Mouse (Mus musculus): ENCODE measurements around the gene Adcy1. TPM values are rescaled to one million over a fixed set of nuclear protein-coding genes. Genes with fewer than 3 reads are reported as not detected.
A peak's percentile ranks its signal among the peaks of the same experiment; 100 is the strongest.

Adcy1 gene
- under 1 TPM; 0.34 to 0.77 (median 0.61) TPM for total RNA-seq (2022)

DNA sequence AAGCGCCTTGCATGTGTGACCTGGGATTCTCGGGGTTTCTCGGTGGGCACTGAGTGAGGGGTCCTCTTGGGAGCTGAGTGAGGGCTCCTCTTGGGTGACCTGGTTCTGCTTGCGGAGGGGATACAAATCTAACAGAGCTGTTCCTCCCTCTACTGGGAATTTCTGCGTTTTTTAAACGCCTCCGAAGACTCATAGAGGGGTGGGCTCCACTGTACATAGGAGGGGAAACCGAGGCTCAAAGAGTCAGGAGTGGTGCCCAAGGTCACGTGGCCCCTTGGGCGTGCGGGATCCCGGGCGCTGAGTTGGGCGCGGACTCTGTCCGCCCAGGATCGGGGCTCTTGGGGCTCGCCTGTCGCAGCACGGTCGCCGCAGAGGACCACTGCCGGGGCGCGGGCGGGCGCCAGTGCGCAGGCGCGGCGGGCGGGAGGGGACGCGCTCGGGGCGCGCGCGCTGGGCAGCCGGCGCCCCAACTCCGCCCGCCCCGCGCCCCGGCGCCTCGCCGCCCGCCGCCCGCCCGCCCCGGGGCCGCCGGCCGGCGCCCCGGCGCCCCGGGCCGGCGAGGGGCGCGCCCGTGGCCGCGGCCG is at the start of gene Adcy1:
Adcy1 (plus strand) TSS at position 489 of the 584 bp plus-strand sequence.
- no peak for DNase-seq (ENCODE audit: low spot score in 2 of 2)

DNA sequence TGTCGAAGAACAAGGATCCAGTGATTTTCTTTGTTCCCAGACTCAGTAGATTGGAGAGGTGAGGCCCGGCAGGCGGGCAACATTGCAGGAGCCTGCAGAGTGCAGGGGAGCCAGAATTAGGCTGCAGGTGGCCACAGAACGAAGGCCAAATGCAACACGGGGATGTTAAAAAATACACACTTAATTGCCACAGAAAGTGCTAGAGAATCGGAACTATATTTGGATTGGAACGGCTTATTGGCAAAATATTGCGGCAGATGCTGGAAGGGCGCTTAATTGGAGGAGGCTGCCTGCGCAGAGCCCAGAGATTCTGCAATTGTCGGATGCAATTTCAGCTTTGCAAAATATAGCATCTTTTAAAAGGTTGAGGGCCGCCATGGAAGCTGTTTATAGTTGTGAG is 46.4 kb upstream of the Adcy1 start:
- DNase-seq (ENCODE audit: low spot score in 2 of 2), result no peak

DNA sequence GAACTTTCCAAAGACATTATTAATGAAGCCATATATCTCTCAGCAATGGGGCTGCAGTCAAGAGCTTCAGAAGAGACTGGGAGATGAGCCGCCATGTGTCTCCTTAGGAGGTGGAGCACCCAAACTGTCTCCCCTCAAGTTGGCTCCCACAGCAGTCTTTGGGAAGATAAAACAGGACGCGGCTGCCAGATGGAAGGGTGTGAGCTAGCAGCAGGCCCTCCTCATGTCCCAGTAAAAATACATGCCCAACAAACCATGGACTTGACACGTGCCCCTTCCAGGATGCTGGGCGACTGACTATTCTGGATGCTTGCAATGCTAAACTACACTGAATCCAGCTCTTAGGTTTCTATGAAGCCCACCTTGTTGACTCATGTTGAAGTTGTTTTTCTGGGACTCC is 45.2 kb upstream of the Adcy1 start:
- no peak for DNase-seq (ENCODE audit: low spot score in 2 of 2)

DNA sequence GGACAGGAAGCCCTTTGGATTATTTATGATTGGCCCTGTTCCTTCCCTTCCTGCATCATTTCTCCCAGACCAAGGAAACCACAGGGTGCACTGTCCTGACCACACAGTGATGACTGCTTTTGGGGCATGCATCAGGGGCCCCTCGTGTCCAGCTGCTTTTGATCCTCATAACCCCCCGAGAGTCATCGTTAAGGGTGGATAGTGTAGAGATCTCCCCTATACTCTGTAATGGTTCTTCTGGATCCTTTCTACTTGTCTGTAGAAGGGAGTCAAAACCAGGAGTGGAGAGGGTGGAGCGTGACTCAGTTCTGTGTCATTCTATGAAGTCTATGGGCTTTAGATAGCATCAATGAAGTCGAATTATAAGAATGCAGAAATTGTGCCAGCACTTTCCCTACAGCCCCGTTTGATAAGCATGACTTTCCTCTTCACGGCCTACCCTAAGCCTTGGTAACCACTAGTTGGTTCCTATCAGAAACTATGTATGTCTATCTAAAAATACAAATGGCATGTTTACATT is 44.2 kb upstream of the Adcy1 start:
- DNase-seq (ENCODE audit: low spot score in 2 of 2), result no peak

DNA sequence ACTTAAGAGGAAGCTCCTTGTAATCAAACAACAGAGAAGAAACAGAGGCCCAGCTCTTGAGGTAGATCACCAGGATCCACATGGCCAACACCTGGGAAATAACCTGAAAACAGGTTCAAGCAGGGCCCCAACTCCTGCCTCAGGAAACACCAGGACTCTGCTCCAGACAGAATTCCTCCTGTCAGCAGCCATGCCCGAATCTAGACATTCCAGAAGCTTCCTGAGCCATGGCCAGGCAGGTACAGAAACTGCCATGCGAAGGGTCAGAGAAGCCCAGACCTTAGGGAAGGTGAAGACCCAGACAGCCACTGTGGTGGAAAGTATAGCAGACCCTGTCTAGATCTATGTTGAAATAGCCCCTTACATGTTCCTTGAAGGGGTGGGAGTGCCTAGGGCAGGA is 30.2 kb upstream of the Adcy1 start:
- no peak for DNase-seq (ENCODE audit: low spot score in 2 of 2)

DNA sequence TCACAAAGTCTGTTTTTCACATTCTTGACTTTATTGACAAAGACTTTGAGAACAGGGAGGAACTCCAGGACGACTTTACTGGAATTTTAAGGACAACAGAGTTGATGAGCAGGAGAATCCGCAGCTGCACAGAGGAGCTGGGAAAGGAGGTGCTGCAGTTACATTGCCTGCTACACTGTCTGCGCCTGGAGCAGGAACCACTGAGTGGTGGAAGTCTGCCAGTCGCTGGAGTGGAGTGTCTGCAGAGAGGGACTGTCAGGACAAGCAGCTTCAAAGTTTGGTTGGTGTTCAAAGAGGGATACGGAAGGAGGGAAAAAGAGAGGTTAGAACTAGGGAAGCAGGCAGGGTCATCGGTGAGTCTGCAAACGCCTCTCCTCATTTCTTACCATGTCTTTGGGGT is 23.6 kb upstream of the Adcy1 start:
- no peak for DNase-seq (ENCODE audit: low spot score in 2 of 2)

DNA sequence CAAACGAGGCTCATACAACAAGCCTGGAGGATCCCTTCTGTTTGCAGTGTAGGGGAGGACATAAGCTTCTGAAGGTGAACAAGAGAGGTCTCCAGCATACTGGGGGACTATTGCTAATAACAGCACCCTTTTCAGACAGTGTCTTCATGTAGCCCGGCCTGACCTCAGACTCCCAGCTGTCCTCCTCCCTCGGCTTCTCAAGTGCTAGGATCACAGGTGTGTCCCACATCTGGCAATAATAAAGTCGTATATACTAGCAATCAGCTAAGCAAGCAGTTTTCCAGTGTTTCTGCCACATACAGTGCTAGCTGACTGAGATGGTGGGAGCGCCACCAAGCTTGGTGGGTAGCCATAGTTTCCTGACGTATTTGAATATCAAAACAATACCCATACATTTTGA is 22.5 kb upstream of the Adcy1 start:
- DNase-seq (ENCODE audit: low spot score in 2 of 2), result no peak

DNA sequence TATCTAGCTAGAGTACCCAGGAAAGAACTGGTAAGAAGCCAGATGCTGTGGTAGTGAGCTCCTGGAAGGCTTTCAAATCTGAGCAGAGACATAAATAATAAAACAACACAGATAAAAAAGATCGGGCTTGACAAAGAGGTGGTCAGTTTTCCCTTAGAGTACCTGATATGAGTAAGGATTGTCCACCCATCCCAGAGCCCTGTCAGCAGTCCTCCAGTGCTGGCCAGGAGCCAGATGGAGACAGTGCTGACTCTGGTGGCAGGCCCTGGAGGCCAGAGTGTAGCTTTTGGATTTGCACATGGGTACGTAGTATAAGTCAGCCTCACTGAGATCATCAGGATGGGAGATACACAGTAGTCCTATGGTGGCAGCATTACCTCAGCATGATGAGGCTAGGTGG is 16.1 kb upstream of the Adcy1 start:
- DNase-seq (ENCODE audit: low spot score in 2 of 2), result no peak

DNA sequence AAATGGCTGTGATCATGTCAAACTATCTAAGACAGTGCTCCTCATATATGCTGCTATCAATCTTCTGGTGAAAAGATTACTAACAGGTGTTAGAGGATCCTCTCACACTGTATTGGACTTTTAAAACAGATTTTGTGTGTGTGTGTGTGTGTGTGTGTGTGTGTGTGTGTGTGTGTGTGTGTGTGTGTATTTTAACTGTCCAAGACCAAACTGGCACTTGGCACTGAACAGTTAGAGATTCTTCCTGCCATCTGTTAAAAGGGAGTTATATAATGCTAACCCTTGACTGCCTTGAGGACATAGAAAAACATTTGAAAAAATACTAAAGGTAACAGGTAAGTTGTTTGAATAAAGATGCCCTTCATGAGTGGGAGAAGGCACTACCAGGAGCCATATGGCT is 15.7 kb upstream of the Adcy1 start:
- DNase-seq (ENCODE audit: low spot score in 2 of 2), result no peak

DNA sequence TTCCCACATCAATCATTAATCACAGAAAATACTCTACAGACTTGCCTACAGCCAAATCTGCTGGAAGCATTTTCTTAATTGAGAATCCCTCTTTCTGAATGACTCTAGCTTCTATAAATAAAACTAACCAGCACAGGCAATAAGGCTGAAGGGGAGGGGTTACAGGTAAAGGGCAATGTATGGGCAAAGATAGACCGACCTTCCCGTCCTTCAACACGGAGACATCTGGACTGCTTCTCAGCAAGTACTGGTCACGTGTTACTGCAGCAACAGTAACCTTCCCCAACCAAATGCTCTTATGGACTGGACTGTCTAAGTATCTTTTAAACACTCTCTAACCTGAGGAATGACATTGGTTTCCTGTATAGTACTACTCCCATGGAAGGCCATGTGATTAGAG is 9.6 kb upstream of the Adcy1 start:
- DNase-seq (ENCODE audit: low spot score in 2 of 2), result no peak

DNA sequence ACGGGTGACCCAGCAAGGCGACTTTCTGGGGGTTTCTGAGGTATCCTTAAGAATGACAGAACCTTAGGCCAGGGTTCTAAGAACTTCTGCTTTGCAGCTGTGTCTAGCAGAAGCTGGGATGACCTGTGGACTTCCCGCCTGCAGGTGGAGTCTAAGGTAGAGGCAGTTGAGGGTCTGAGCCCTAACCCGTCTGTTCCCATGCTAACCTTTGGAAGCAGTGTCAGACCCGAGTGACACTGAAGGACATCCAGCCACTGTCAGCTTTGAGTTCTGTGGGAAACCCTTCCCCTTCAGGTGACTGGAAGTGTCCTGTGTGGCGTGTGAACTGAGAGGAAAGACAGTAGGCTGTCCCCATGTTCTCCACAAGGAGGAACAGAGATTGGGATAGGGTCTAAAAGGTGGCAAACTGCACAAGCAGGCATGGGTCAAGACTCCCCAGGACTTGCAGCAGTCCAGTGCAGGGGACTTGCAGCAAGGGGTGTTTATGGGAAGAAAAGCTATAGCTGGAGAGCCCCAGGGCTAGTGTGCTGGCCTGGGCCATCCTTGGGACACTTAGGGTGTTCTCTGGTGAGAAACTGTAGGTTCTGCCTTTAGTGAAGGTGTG is 8.5 kb upstream of the Adcy1 start:
- DNase-seq (ENCODE audit: low spot score in 2 of 2), result no peak

DNA sequence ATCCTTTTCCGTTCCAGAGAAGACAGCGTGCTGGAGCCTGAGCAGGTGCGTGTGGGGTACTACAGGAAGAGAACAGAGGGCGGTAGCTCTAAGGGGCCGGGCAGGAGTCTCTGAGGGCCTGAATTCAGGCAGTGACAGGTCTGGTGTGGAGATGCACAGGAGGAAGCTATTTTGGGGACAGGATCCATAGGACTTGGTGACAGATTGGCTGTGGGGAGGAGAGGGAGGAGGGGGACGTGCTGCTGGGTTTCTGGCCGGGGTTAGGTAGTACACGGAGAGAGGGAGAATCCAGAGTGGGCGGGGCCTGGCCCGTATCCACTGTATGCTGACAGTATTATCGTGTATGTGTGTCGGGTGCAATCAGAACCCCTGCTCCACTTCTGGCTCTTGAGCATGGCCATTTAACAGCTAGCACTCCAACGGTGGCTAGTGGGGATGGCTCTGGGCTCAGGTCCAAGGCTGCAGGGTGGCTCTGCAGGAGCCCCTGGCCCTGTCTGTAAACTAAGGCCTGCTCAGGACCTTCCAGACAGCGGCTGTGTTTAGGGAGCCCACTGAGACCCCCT is 7.8 kb upstream of the Adcy1 start:
- DNase-seq (ENCODE audit: low spot score in 2 of 2), result peak; percentile 11 to 27

DNA sequence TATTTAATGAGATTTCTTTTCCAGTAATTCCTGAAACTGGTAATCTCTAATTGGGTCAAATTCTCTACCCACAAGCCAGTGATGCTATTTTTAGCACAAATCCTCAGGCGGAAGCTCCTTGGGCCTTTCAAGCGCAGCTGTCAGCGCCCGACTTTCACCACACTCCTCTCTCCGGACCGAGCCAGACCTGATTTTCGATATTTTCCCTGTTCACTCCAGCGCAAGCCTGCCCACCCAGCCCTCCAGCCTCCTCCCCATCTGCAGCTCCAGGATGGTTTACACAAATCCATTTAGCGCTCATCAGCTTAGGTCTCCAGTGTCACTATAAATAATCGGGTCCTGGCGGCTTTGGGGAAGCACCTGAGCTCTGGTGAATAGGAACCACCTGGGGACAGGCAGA is 7.2 kb upstream of the Adcy1 start:
- DNase-seq (ENCODE audit: low spot score in 2 of 2), result no peak

DNA sequence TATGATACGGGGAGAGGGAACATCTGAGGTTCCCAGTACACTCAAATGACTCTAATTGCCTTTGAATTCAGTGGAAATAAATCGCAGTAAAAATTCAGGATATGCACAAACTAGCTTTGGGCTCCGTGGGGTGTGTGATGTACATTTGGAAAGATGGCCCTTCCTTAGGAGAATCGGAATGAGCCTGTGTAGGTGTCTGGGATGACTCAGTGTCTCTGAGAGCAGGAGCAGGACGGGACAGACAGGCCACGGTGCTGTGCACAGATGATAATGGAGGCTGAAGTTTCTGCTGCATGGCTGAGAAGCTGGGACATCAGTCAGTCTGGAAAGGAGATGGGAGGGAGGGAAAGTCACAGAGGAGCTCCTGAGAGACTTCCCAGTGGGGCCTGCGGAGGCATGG is 5.5 kb upstream of the Adcy1 start:
- DNase-seq (ENCODE audit: low spot score in 2 of 2), result no peak

DNA sequence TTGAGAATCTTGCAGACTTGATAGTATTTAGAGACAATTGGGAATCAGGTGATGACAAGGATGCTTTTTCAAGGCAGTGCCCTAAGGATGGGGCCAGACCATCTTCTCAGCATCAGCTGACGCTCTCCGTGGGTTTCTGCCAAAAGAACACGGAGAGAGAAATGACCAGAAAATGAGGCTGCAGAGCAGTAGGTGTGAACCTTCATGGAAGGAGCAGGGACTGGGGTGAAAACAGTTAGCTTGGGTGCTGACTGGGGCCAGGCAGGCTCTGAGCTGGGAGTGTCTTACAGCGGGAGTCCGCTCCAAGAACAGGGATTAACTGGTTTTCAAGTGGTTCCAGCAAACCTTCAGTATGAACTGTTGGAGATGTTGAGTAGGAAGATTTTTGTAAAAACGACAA is 1.3 kb upstream of the Adcy1 start:
- DNase-seq (ENCODE audit: low spot score in 2 of 2), result no peak

DNA sequence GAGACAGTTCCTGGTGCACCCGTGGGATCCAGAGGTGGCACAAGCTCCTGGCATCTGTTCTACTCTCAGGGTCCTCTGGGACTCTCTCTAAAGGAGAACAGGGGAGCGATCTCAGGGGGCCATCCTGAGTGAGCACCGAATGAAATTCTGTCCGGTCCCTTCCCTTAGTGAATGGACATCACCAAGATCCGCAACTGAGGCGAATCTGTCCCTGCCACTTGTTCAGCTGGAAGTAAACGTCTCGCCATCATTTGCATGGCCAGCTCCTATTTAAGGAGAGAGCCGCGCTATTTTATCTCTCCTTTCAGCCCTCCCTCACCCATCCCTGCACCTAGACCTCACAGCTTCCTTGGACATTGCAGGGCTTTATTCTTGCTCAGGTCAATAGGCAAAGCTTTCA is 723 bp upstream of the Adcy1 start:
- no peak for DNase-seq (ENCODE audit: low spot score in 2 of 2)

DNA sequence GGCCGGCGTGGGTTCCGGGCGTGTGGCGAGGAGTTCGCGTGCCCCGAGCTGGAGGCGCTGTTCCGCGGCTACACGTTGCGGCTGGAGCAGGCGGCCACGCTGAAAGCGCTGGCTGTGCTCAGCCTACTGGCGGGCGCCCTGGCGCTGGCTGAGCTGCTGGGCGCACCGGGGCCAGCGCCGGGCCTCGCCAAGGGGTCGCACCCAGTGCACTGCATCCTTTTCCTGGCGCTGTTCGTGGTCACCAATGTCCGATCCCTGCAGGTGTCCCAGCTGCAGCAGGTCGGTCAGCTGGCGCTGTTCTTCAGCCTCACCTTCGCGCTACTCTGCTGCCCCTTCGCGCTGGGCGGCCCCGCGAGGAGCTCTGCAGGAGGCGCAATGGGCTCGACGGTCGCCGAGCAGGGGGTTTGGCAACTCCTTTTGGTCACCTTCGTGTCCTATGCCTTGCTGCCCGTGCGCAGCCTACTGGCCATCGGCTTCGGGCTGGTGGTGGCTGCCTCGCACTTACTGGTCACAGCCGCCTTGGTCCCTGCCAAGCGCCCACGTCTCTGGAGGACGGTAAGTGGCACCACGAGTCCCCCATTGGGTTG is 485 bp downstream of the Adcy1 start:
- no peak for DNase-seq (ENCODE audit: low spot score in 2 of 2)

DNA sequence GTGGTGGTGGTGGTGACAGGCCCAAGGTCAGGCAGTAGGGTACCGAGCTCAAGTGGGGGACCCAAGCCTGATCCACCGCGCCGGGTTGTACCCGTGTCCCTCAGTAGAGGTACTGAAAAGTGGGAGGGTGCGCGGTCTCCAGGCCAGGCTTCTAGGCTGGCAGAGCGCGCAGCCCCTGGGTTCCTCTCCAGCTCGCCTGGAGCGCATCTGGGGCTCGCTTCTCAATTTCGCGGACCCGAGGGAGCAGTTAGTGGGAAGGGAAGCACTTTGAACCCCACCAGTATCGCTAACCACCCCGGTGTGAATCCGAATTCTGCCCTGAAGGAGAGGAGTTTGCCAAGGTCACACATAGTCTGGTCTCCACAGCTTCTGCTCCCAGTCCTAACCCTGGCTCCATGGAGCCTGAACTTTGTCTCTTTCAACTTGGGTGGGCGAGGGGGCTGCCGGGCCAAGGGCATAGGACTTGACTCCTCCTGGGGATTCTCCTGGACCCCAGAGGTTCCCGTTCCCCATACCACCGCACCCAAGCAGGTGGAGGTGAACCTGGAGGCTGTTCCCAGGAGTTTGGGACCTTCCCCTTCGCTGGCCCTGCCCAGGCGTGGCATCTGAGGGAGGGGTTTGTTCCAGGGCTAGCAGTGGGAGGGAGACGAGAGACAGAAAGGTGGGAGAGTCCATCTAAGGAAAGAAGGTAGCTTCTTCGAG is 1.3 kb downstream of the Adcy1 start:
- DNase-seq (ENCODE audit: low spot score in 2 of 2), result no peak

DNA sequence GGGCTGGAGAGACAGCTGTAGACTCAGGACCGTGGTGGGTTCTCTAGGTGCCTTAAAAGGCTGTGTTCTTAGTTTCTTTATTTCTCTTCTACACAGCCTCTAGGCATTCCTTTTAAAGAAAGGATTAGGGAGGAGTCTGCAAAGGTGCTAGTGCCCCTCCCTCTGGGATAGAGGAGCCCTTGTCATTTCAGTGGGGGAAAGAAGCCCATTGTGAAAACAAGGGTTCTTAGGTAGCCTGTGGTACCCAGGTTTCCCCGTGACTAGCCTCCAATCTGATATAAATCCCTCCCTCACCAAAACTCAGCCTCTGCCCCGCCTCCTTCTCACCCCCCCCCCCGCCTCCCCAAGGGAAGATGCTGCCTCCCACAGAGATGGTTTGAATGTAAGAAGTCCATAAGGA is 2.1 kb downstream of the Adcy1 start:
- no peak for DNase-seq (ENCODE audit: low spot score in 2 of 2)

DNA sequence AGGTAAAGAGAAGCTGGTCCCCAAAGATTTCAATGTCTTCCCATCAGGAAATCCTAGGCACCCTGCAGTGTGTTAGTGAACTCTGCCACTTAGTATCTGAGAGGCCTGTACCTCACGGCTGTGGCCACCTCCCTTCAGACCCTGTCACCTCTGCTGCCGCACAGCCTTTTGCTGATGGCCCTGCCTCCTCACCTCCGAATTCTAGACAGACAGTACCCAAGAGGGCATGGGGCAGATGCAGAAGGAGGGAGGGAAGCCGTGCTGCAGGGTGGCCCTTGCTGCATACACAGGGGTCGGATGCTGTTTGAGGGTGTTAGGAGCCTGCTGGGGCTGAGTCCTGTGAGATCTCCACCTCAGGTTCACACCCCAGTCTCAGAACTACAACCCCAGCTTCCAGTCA is 2.6 kb downstream of the Adcy1 start:
- DNase-seq (ENCODE audit: low spot score in 2 of 2), result no peak

DNA sequence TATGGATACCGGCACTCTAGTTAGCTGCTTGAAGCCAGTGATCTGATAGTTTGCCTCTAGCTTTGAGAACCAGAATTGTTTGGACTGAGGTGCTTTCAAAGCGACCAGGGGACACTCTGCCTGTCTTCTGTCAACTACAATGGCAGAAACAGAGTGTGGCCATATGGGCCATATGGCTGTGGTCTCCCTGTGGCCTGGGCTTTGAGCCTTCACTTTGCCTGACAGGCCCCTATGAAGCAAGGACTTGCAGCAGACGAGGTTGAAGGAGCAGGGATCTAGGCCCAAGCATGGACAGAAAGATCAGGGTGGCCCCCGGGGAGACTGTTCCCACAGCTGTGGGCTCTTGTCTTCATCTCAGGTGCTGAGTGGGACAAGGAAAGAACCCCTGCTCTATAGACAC is 4.0 kb downstream of the Adcy1 start:
- no peak for DNase-seq (ENCODE audit: low spot score in 2 of 2)

Measured in gastrocnemius, adult 8-10 months (tissue).